Mouse (Mus musculus) retina, postnatal 7 days (tissue): ENCODE results near the gene Mpp3.

Experiments
- DNase-seq: peaks from one replicate; pipeline ENCODE4 v3.0.0-alpha.2; 2012; ENCODE audit warnings: low read depth, low spot score

Mpp3 gene

DNA sequence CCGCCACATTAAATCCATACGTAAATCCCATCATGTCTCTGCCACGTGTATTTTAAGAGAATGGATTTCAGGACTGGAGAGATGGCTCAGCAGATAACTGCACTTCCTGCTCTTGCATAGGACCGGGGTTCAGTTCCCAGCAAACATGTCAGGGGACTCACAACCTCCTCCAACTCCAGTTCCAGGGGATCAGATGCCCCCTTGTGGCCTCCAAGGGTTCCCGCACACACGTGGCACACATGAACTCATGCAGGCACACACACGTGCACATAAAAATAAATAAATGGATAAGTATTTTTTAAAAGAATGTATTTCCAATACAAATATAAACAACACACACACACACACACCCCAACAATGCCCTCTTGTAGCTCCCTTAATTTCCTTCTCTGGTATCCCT is 51.3 kb downstream of the Mpp3 start:
- DNase-seq: no peak

DNA sequence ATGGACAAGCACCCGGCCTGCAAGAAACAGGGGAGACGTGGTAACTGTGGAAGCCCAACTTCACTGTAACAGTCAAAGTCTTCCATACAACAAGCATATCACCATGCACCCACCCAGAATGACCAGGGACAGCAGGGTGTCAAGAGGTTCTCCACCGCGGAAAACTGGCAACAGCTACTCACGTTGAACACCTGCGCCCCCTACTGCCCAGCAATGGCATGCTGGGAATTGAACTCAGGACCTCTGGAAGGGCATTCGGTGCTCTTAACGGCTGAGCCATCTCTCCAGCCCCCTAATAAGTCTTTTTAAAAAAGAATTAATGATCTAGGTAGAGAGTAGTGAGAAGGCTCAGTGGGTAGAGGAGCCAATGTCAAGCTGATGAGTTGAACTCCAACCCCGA is 53.3 kb downstream of the Mpp3 start:
- no peak for DNase-seq

GRCm38 (mm10) chr11:101974181-101974580 is 54.1 kb downstream of the Mpp3 start:
- no peak for DNase-seq

GRCm38 (mm10) chr11:101973496-101973895 is 54.8 kb downstream of the Mpp3 start:
- DNase-seq: no peak

- DNase-seq: no peak
These were observed 55.6 kb downstream of the Mpp3 start for GRCm38 (mm10) chr11:101972651-101973050.

GRCm38 (mm10) chr11:101972097-101972496 is 56.2 kb downstream of the Mpp3 start:
- DNase-seq: no peak

- DNase-seq: no peak
These were observed 56.9 kb downstream of the Mpp3 start for GRCm38 (mm10) chr11:101971410-101971809.

- DNase-seq: no peak
These were observed 58.4 kb downstream of the Mpp3 start for GRCm38 (mm10) chr11:101969835-101970234.

DNA sequence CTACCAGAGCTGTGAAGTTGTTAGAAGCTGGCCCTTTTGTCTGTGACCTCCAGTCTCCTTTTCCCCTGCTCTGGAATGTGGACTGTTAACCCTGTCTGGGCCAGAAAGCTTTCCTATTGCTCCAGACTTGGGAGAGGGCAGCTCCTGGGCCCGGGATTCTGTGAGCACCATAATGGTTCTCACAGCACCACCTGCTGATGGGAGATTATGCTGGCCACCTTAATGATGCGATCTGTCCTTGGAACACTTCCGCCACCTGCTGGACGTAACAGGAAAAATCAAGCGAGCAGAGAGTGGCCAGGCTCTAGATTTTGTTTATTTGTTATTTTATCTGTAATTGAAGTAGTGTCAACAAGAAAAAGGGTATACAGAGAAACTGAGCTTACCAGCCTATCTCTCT is 59.5 kb downstream of the Mpp3 start:
- DNase-seq: peak; percentile 81

DNA sequence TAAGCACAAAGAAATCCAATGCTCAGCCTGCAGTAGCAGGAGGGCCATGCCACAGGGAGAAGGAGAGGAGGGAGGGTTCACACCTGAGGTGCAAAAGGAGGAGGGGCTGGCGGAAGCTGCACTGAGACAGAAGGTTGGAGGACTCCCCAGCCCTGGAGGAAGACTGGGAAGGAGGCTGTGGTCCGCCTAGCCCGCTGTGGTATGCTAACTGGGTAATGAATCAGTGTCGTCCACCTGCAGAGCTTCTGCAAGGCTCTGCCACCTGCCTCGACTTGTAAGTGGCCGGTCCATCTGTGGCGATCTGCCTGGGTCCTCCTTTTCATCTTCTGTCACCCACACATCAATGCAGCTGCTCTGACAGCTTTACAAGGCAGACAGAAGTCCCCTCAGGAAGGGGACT is 60.0 kb downstream of the Mpp3 start:
- DNase-seq: no peak

- DNase-seq: no peak
These were observed 61.2 kb downstream of the Mpp3 start, which contains the start of gene Sost for GRCm38 (mm10) chr11:101966965-101967614. Sost (minus strand) TSS chr11:101967015.

- DNase-seq: no peak
These were observed 62.7 kb downstream of the Mpp3 start for GRCm38 (mm10) chr11:101965553-101965952.

DNA sequence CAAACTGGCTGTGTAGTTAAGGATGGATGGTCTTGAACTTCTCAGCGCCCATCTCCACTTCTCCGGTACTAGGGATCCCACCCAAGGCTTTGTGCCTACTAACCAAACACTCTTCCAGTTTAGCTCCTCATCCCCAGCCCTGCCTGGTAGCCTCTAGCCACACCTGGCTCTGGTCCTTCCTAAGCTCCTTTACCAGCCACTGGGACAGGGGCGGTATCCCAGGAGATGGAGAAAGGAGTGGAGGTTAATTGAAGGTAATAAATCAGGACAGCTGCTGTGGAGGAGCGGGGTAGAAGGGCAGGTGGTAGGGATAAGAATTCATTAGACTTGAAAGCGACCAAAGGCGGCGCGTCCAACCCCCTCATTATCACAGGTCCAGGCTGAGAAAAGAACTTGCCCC is 63.6 kb downstream of the Mpp3 start:
- no peak for DNase-seq

- peak; percentile 40 for DNase-seq
These were observed 64.6 kb downstream of the Mpp3 start for GRCm38 (mm10) chr11:101963473-101964291.

- no peak for DNase-seq
These were observed 65.2 kb downstream of the Mpp3 start for GRCm38 (mm10) chr11:101963043-101963442.

DNA sequence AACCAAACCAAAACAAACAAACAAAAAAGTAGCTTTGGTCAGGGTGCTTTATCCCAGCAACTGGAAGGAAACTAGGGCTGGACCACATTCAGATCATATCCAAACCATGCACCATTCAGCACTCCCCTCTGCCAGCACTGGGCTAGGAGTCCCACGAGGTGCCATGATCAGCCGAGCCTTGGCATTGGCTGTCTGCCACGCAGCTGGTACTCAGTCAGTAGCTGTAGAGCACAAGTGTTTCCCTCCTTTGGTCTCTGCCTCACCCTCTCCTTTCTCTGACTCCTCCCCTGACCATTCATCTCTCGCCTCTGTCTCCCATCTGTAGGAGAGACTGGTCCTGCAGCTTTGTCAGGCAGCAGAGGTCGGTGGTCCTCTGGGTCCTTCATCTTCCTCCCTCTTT is 70.8 kb downstream of the Mpp3 start:
- no peak for DNase-seq

DNA sequence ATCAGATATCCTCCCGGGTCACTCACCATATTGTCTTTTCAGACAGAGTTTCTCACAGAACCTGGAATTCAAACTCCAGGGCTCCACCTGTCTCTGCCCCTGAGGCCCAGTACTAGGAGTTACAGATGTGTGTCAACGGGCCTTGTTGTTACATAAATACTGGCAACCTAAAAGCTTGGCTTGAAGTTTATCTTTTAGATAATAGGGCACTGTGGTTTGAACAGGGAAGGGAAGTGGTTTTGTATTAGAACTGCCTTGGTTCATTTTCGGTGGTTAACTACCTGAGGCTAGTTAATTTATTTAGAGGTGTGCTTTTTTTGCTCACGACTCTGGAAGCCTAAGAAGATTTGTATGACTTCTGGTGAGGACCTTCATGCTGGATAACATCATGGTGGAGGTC is 74.8 kb downstream of the Mpp3 start:
- no peak for DNase-seq

DNA sequence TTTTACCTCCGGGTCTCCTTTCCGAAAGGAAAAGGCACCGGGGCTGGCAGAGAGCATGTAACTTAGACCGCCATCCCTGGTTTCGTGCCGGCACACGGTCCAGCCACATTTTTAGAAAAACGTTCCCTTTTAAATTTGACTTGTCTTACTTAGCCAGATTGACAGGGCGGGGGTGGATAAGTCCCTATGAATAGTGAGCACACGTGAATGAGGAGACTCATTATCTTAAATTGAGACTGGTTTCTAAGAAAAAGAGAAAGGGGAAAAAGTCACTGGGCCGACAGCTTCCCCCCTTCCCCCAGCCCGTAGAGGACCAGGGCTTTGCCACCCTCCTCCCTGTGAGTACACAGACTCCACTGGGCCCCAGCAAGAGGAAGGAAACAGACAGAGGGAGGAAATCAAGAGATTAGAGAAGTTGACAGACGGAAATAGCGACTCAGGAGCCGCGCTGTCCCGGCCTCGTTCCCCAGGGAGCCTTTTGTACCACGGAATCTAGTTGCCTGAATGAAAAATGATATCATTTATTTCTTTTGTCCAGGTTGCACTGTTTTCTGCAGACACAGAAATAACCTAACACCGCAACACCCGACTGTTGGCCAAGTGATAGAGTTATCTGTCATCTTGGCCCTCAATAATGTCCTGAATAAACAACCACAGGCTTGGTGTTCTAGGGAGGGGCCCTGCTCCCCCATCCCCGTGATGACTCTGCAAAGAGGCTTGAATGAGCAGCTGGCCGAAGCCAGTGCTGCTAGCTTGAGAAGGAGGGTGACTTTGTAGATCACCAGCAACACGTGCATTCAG is 75.5 kb downstream of the Mpp3 start:
- no peak for DNase-seq

DNA sequence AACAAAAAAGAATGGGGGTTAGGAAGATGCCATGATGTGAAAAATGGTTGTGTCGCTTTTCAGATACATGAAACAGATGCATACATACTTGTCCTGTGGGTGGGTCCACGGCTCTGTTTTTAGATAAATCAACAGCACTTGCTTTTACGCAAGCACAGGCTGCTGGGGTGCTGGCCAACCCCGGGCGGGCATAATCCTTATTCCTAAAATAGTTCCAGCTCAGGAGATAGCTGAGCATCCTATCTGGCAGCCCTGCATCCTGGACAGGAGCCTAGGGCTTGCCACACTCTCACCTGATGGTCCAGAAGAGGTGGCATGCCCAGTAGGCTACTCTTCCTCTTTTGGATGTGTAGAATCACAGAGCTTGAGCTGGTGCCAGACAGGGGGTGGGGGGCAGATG is 78.2 kb downstream of the Mpp3 start:
- DNase-seq: no peak
